Mouse (Mus musculus) R1 (cell line): ENCODE data around the gene Slc34a2.

Experiments used
- DNase-seq: peaks from one replicate; pipeline ENCODE4 v3.0.0-alpha.2; 2018; ENCODE audit warnings: low read depth, low spot score

The Slc34a2 gene

DNA sequence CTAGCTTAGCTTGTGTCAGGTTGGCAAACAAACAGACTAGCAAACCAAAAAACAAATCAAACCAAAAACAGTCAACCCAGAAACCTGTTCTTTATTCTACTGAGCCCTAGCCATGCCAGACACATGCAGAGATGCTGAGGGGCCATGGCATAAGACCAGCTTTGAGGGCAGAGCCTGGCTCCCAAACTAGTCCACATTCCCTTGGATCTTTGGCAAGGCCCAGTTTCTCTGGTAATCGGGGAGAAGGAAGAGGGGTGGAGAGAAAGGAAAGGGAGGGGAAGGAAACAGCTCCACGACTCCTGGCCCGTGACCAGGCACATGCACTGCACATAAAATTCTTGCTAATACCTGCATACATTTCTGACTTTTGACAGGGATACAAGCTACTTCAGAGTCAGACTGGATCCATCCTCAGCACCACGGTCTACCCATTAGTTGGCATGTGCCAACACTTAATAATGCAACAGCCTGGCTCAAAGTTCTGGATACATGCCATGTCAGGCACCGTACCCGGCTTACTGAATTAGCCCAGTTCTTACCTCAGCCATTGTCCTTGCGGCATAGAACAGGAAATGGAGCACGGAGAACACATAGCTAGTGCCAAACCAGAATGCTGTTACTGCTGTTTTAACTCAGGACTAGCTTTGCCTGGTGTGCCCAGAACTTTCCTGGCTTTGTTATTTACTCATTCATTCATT is 12.5 kb upstream of the Slc34a2 start:
- no peak for DNase-seq

DNA sequence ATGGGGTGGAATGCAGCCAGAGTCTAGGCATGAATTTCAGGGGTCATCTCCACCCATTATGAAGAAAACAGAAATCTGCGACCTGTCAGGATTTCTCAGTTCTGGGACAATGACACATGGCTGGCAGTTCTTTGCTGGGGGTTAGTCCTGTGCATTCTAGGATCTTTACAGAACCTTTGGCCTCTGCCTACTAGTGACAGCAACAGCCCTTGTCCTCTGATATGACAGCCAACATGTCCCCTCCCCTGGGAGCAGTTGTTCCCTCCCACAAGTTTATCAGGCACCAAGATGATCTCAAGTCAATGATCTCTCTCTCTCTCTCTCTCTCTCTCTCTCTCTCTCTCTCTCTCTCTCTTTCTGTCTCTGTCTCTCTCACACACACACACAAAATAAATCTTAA is 6.5 kb upstream of the Slc34a2 start:
- DNase-seq, result no peak

DNA sequence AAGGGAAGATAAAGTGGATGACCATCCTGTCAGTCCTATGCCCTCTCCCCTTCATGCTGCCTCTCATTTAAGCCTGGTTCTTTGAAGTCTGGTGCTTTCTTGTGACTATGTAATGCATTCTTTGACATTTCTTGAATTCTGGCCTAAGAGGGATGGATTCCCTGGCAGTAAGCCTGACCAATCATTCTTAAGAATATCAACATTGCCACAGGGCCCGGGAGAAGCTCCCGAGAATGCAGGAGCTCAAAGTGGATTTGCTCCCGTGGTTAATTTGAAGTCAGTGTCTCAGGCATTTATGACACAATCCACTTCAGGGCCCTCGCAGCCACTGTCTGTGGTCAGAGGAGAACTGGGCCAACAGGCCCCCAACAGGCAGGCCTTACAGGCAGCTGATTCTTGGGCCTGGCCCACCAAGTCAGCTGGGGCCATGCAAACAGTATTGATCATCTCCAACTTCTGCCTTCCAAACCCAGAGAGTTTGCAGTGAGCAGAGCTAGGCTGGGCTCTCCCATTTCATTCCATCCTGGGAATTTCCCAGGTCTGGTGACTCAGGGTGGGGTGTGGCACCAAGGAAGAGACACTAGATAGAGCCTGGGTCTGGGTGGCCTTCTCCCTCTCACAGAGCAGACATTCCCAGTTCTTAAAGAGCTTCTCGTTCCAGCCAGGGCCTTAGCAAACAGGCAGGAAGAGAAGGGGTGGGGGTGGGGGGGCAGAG is 4.3 kb downstream of the Slc34a2 start:
- no peak for DNase-seq

DNA sequence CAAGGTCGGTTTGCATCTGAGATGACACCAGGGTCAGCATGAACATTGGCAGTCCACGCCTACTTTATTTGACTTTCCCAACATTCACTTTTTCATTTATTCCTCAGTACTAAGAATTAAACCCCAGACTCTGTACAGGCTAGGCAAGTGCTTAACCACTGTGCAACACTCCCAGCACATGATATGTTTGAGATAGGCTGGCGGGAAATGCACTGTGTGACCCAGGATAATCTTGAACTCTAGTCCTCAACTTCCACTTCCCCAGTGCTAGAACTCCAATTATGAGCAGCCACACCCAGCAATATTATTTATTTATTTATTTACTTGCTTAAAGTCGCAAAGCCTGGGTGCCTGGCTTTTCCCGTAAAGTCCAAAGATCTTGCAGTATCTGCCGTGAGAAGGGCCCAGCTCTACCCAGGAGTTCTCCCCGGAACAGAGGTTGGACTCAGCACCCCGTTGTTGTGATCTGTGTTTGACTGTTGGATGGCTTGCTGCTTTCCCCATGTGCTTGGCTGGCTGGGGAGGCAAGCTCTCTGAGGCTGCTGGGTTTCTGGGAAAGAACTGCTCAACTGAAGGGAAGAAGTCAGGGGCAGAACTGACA is 5.0 kb downstream of the Slc34a2 start:
- DNase-seq, result no peak

DNA sequence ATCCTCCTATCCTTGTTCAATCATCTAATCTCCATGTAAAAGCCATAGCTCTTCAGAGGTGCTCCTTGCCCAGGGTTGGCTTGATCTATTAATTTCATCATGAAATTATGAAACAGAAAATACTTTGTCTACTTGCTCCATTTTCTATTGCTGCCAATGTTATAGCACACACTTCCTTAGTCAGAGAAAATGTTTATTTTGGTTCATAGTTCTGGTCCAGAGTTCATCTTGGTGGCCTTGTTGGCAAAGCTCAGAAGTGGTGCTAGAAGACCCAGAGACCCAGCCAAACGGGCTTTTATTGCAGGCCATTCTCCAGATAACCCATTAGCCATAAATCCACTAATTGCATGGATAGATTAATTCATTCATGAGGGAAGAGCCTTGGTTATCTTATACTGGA is 5.8 kb downstream of the Slc34a2 start:
- DNase-seq, result no peak

DNA sequence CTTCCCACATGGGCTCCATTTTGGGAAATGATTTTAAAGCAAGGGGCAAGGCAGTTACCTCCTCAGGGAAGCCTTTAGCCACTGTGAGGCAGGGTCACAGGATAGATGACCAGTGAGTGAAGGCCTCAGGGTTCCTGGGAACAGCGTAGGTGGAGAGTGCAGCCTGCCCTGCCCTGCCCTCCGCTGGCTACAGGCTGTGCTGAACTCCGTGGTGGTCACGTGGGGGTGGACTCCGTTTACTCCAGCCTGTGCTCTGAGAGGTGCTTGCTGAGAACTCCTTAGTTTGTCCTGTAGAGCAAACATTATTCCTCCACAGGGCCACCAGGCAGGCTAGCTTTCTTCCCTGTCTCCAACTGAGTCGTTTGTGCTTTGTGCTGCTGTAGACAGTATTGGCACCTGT is 10.1 kb downstream of the Slc34a2 start:
- DNase-seq, result no peak

DNA sequence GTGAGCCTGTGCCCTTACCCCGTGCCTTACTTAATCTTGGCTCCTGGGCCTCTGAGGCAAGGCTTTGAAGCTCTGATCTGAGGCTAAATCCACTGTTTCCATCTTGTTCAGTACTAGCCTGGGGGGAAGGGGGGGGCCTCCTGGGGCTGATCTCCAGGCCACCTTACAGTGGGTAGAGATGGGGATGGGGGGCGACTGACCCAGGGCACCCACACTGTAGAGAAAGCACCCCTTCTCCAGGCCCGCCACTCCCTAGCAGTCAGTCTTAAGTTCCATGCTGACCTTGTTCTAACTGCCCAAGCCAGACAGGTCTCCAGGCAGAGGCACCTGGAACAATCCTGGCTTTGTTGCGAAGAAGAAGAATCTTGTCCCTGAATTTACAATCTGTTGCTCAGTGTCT is 10.7 kb downstream of the Slc34a2 start:
- DNase-seq, result no peak

DNA sequence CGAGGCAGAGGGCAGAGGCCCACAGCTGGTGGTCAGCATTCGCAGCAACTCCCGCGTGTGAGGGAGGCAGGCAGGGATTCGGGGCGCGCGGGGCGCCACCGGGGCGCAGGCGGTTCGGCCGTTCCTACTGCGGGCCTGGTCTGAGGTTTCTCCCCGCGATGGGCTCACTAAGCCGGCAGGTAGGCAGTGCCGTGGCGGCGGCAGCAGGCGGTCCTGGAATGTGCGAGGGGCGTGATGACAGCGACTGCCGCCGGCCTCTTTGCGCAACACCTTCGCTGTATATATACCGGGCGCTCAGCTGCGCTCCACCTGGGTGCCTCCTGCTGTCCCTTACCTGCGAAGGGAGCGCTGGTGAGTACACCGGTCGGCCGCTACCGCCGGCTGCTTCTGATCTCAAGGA is 11.2 kb downstream of the Slc34a2 start:
- peak; percentile 28 for DNase-seq

DNA sequence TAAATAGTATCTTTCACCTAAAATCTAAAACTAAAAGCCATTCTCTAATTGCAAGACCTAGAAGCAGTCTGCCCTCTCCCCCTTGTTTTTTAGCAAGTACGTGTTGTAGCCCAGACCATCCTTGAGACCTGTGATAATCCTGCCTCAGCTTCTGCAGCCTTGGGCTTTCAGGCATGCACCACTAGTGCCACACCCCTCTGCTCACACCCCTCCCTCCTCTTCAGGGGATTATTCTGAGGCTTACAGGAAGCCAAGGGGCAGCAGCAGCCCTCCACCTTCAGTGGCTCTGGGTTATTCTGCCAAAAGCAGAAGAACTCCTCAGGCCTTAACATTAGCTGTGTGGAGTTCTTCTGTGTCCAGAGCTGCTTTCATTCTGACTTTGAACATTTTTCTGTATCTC is 13.1 kb downstream of the Slc34a2 start:
- DNase-seq, result no peak

DNA sequence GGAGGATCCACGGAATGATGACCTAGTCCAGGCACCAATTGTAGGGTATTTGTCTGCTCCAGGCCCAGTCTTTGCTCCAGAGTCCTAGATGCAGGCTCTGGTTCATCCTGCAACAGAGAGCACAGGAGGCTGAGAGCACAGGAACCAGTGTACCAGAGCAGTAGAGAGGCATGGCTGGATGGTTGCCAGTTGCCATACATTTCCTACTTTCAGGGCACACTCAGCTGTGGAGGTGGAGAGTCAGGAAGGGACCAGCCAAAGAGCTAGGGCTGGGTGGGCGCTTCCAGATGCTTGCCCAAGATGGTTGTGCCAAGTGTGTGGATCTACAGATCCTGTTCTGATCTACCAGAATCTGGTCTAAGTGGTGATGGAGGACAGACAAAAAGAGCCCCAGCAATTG is 15.4 kb downstream of the Slc34a2 start:
- DNase-seq, result no peak

DNA sequence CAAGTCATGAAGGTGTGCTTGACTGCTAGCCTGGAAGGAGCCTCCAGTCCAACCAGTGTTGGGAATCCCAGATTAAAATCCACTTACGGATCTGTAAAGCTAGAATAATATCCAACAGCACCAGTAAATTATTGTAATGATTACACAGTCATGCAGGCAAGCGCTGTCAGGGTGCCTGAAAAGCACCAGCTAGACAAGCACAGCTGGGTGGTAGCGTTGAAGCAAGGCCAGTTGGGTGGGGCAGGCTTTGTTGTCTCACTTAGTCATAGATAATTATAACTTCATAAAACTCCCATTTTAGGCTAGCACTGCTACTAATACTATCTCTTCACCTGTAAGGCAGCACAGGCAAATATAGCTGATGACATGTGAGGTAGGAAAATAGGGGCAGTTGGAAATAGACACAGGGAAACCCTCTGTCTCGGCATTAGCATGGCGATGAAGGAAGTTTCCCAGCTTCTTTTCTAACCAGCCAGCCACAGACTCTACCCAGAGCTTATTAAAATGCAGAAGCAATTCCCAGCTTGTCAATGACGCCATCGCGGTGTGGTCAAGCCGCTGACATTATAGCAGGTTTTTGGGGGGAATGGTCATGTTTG is 23.8 kb downstream of the Slc34a2 start:
- no peak for DNase-seq

DNA sequence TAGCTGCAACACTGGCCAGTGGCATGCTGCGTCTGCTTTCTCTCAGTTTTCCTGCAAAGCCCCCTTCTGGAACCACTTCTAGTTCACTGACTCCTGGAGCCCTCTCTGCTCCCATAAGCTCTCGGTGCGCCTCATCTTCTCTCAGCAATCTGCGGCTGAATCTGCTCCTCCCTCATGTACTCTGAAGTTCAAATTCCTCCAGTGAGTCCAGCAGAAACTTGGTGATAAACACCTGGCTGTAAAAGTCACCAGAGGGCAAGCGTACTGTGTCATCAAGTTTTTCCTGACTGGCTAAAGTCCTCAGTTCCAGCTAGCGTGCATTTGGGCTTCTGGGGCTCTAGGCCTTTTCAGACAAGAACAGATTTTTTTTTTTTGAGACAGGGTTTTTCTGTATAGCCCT is 36.7 kb downstream of the Slc34a2 start:
- no peak for DNase-seq

DNA sequence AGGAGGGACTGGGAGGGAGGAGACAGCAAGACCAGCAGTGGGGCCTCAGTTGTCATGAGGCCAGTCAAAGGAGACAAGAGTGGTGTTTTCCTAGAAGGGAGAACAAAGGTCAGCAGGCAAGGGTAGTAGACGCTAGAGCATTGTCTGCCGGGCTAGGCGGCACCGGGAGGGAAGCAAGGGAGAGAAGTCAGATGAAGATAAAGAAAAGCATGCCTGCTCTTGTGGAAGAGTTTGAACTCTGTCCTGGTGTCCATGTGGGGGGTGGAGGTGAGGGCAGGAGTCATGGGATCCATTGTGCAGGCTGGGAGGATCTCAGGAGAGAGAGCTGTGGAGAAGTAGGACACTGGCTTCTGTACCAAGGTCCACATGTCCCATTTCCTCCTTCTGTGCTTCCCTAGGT is 40.6 kb downstream of the Slc34a2 start:
- DNase-seq, result no peak

DNA sequence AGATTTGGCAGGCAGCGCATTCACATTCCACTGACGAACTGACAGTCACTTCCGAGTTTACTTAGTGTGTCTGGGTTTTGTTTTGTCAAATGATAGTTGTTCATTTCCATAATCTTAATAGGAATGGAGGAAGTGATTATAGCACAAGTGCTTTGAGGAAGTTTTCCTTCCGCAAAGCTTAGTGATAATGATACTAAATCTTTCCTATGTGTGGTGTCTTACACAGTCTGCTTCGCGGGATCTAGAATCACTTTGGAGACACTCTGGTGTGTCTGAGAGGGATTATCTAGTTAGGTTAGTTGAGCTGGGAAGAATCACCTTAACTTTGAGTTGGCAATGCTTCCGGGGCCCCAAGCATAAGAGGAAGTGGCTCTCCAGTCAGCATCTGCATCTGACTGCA is 49.6 kb downstream of the Slc34a2 start:
- no peak for DNase-seq

DNA sequence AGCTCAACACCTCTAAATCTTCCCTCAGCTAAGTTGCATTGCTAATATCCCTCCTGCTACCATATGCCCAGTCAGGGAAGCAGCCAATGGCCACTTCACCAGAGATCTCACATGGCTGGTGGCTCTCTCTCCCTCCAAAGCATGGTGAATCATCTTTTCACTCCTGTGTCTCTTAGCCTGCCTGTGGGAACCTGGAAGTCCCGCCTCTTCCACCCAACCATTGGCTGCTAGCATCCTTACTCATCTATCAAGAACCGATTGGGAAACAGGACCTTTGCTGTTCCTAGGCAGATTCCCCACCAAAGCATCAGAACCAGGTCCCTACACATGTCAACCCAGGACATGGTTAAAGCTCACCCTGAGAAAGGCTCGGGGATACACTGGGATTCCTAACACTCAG is 53.5 kb downstream of the Slc34a2 start:
- no peak for DNase-seq

DNA sequence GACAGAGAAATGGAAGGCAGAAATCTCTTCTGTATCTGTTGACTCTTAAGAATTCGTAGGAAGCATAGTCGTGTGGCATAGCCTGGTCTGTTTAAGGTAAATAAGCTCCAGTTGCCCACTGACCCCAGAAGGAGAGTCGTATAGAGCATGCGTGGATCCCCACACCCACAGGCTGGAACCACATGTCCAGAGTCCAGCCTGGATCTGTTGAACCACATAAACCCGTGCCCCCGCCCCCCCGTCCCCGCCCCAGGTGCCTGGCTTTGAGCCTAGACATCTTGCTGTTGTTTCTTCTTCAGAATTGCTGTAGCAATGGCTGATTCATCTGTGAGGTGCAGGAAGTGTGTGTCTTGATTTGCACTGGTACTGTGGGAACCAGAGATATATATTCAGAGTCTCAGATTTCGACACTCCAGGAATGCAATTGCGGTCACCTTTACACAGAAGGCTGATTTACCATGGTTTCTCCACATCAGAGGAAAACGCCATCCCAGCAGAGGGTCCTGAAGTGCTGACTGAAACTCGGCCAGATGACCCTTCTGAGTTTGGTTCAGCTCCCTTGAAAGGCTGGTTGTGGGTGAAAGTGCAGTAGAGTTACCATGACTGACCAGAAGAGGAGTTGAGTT is 64.1 kb downstream of the Slc34a2 start:
- DNase-seq, result no peak

DNA sequence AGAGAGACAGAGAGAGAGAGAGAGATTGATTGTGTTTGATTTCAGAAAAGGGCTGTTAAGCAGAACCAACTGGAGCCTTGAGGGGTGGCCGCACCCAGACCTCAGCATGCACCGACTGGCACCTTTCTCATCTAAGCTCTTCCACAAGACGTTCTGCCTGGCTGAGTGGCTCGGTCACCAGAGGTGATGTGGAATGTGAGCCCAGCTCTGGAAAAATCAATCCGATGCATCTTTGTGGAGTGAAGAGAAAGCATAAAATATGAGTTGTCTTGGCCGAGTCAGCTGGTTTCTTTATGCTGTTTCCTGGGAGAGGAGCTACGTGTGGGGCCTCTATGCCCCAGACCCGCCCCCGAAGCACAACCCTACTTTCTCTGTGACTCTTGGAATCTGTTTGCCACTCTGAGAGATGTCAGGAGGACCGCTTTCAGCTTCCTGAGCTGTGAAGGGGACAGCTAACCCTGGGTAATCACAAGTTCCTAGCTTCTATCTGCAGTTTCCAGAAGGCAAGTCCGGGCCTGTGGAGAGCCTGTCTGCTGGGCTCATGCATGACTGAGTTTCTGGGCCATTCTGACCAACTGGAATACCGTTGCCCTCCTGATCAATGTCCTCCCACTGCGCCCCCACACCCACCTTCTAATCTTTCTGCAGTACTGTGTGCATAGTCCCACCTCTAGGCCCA is 66.4 kb downstream of the Slc34a2 start:
- DNase-seq, result no peak

DNA sequence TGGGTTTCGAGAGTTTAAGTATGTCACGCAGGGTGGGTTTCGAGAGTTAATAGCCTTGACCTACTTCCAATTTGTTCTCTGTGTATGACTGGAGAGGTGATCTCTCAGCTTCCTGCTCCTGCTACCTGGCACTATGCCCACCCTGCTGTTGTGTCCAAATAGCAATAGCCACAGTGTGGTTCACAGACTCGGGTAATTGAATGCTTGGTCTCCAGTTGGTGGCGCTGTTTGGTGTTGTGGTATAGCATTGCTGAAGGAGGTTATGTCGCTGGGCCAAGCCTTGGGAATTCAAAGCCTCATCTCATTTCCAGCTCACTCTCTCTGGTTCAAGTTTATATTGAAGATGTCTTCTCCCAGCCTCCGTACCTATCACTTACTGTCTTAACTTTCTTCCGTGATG is 67.8 kb downstream of the Slc34a2 start:
- peak; percentile 61 for DNase-seq

DNA sequence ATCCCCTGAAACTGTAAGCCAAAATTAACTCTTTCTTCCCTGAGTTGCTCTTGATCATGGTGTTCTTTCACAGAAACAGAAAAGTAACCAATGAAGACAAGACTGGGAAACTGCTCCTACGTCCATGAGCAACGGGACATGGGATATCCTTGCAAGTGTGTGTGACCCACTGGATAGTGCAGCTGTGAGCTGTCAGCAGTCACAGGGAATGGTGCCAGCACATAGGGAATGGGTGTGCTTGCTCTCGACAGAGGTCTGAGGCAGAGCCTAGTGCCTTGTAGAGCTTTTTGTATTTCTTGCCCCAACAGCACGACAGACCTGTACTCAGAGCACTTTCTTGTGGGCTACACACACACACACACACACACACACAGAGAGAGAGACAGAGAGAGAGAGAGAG is 68.2 kb downstream of the Slc34a2 start:
- no peak for DNase-seq

DNA sequence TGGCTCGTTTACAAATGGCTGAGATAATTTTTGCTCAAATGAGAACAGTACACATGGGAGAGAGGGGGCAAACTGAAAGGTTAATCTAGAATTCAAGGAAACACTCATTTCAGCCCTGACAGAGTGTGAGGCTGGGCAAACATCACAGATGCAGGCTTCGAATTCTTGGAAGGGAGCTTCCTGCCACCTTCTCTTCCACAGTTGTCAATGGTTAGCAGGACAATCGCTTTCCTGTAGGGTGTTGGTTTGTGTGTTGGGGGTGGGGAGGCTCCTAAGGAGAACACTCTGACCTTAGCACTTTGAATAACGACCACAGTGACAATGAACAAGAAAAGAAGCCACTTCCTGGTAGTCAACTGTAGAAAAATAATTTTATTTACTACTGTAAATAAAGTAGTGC is 68.8 kb downstream of the Slc34a2 start:
- DNase-seq, result no peak

DNA sequence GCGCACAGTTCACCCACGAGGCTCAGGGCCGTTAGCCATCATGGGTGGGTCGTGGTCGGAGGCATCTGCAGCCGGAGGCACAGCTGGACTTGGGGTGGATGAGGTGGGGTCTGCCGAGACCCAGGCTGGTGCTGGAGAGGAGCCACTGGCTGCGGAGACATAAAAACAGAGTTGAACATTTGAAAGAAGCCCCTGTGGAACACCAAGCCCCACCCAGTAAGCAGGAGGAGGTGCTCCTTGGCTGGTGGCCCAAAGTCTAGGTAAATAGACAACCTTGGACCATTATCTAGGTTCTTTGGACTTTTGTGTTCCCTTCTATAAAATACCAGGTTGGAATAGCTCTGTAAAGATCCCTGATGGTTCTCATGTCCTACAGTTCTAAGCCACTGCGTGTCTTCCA is 70.1 kb downstream of the Slc34a2 start:
- no peak for DNase-seq

DNA sequence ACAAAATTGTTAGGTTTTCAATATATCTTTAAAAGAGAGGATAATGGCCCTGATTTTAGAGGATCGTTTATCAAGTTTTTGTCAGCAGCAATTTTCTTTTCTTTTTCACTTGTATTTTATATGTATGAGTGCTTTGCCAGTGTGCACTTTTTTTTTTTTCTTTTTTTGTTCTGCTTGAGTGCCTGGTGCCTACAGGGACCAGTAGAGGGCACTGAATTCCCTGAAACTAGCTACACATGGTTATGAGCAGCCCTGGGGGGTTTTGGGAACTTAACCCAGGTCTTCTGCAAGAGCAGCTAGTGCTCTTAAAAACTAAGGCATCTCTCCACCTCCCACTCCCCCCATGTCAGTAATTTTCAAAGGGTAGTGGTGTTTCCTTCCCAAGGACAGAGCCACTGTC is 70.8 kb downstream of the Slc34a2 start:
- DNase-seq, result no peak
